Mouse (Mus musculus): ENCODE data around the gene Fmod.

DNA sequence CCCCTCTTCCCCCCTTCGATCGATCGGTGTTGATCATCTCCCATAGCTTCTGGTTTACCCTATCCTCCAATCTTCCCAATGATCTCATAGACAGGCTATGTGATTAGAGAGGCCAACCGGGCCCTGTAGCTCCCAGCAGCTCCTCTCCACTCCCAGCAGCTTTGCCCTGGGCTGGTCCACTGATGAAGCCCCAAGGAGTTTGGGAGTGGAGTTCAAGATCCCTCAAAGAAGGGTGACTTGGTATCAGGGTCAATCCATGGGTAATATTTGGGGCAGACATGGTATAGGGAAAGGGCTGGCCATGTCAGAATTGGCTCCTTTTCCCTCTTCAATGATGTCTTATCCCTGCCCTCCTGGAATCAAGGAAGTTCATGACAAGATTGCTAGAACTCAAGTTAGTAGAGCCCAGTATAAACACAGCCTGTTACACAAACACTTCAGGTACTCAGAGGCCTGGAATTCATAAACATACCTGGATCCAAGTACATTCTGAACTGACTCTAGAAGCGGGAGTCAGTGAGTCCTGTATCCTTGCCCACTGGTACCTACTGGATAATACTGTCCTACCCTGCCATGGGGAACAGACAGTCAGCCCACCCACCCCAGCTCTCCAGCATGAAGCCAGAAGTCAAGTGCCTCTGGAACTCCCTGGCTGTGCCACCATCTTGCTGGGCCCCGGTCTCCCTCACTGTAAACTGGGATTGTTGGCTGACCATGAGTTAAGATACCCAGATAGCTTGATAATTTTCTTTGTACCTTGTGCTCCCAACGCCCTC lies 60.2 kb downstream of the Fmod start:
- TF ChIP-seq CTCF (conservative IDR thresholded peaks at IDR 0.05 in 1 of 2, IDR thresholded peaks at IDR 0.05 in 1 of 2; ENCODE audit: low read depth in 2 of 2, low read length in 2 of 2): no peak
- no peak for TF ChIP-seq MXI1 (IDR thresholded peaks at IDR 0.05; ENCODE audit: low read depth, low read length)
- no peak for TF ChIP-seq POLR2A (IDR thresholded peaks at IDR 0.05; ENCODE audit: low read depth, low read length)
- no peak for TF ChIP-seq ZNF384 (IDR thresholded peaks at IDR 0.05; ENCODE audit: low read depth, low read length)
